Mouse (Mus musculus) embryonic stem cell, embryonic (primary cell): ENCODE measurements around the gene Hsp90ab1.

Source experiments
- CTCF ChIA-PET, 4 experiments: fragments of 300-600 bp in 2 of 4; fragments of 350-600 bp in 2 of 4; sonication (Branson Sonifier 250); formaldehyde crosslinking; loops; one replicate each; lab custom pipeline; 2022; ENCODE audit warnings: inconsistent platforms in 2 of 4; lab: Charles Lee
- POLR2A ChIA-PET, 4 experiments: fragments of 300-600 bp in 2 of 4; fragments of 350-600 bp in 2 of 4; sonication (Branson Sonifier 250); formaldehyde crosslinking; loops; one replicate each; lab custom pipeline; 2022; ENCODE audit warnings: antibody characterized with exemption in 4 of 4, inconsistent platforms in 1 of 4; lab: Charles Lee

The Hsp90ab1 gene

DNA sequence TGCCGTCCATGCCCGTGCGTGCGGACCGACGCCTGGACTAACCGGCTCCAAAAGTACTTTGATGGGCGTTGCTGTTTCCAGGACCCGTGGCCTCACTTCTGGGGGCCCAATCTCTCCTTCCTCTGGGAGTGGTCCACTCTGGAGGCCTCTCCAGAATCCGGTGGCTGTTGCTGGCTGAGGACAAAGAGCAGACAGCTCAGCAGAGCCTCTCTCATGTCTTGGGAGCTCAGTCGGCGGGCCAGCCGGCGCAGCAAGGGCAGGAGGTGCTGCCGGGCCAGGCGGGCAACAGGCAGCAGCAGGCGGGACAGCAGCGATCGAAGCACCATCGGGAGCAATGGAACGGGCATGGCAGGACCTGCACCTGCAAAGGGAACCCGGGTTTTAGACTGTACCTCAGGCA, 28.3 kb upstream of the Hsp90ab1 start:
- CTCF ChIA-PET, result interaction anchor here (0.5 to 3.8 kb wide), 26 partner anchors 8 to 62 kb away, joined by 3 to 35 read pairs (median 5); partner anchors contain the start of gene Slc35b2 (in 1 of the 4)

DNA sequence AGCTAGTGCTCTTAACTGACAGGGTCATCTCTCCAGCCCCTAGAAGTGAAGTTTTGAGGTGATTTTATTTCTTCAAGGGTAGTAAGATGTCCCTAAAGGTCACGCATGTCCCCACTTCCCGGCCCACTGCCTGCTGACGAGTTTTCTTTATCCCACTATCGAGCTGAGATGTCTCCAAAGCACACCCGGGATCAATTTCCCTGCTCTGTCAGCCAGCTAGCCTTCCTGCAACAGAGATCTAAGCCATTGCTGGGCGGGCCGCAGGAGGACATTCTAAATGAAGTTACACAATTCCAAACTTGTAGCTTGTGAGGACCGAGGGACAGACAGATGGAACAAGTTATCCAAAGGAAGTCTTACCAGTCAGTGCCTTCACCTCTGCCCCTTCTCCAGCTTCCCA, 27.2 kb upstream of the Hsp90ab1 start:
- ChIA-PET POLR2A (interaction anchor here (0.6 to 18.1 kb wide), 40 partner anchors 9 to 1256 kb away, joined by 3 to 578 read pairs (median 5); partner anchors contain the start of genes Hsp90ab1 (in 3 of the 4), Cdc5l (in 2 of the 4), 1600014C23Rik (in 1 of the 4) and Aars2 (in 1 of the 4)), CTCF (interaction anchor here in 3 of 4 experiments (0.5 to 3.8 kb wide), 15 partner anchors 9 to 128 kb away, joined by 3 to 35 read pairs (median 4); partner anchors contain the start of gene Aars2 (in 2 of the 3))

More for the DNA sequence above, 28.3 kb upstream of the Hsp90ab1 start:
- POLR2A ChIA-PET, result interaction anchor here (0.5 to 18.1 kb wide), 57 partner anchors 7 to 1255 kb away, joined by 3 to 578 read pairs (median 5); partner anchors contain the start of genes Hsp90ab1 (in 4 of the 4), Aars2 (in 2 of the 4), Cdc5l (in 2 of the 4) and Mrpl14 (in 1 of the 4)

DNA sequence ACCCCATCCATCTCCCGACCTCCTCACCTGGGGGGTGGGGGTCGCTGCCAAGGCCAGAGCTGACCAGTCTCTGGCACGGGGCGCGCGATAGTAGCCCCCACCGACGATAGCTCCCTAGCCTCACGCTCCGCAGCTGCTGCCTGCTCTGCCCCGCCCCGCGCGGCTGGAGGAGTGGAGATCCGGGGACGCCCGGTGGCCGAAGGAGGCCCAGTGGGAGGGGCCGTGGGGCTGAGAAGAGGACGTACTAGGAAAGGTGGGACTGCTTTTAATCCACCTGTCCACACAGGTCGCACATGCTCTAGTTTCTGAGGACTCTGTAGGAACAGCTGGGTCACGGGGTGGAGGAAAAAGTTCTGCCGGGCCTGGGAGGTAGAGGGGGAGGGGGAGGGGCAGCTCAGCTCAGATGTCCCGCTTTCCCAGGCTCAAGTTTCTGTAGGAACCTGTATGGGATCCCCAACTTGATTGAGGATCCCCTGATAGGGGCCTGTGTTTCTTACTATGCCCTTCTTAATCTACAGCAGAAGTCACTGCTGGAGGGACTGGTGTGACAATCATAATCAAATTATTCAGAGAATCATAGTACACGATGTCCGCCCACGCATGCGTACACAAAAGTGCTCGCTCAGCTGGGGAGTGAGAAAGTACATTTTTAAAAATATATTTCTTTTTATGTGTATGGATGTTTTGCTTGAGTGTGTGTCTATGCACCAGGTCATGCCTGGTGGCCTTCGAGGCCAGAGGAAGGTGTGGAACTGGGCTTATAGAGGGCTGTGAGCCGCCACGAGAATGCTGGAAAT, 26.6 kb upstream of the Hsp90ab1 start, which contains the start of gene Slc29a1:
TSS of gene Slc29a1 (minus strand) at position 161 of the 797 bp plus-strand sequence.
- ChIA-PET CTCF (interaction anchor here (0.5 to 3.8 kb wide), 18 partner anchors 8 to 137 kb away, joined by 3 to 35 read pairs (median 4); partner anchors contain the start of gene Aars2 (in 2 of the 4)), POLR2A (interaction anchor here (0.5 to 18.1 kb wide), 32 partner anchors 9 to 167 kb away, joined by 3 to 578 read pairs (median 6); partner anchors contain the start of genes Hsp90ab1 (in 3 of the 4), Cdc5l (in 2 of the 4), 1600014C23Rik (in 1 of the 4) and Spats1 (in 1 of the 4))

DNA sequence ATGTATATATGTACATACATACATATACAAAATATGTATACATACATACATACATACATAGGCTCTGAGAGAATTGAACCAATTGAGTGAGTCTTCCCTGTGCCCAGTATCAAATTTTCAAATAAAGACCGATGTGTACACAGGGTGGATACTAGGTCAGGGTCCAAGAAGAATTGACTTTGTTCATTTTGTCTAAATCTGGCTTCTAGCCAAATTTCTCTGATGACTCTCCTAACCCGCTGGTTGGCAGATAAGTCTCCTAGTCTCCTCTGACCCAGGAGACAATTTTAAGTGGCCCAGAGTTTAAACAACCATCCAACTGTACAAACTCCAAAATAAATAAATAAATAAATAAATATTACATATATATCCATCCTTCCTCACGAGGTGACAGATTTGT, 25.8 kb upstream of the Hsp90ab1 start:
- POLR2A ChIA-PET, result interaction anchor here in 3 of 4 experiments (1.4 to 18.1 kb wide), 15 partner anchors 8 to 135 kb away, joined by 3 to 578 read pairs (median 47); partner anchors contain the start of genes Hsp90ab1 (in 2 of the 3) and 1600014C23Rik (in 1 of the 3)
- CTCF ChIA-PET, result interaction anchor here in 3 of 4 experiments (0.6 to 6.4 kb wide), 9 partner anchors 10 to 137 kb away, joined by 3 to 44 read pairs (median 6); no protein-coding TSS in a partner anchor

DNA sequence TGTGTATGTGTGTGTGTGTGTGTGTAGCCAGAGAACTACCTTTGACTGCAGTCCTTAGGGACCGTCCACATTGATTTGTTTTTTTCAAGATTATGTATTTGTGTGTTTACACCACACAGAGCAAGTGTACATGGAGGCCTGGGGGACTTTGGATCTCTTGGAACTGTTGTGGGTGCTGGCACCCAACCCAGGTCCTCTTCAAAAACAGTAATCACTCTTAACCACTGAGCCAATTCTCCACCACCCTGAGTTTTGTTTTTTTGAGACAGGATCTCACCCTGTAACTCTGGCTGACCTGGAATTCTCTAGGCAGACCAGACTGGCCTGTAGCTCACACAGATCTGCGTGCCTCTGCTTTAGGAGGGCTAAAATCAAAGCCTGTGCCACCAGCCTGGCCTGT, 25.3 kb upstream of the Hsp90ab1 start:
- ChIA-PET POLR2A (interaction anchor here in 3 of 4 experiments (0.9 to 18.1 kb wide), 11 partner anchors 9 to 60 kb away, joined by 3 to 578 read pairs (median 16); partner anchors contain the start of gene Hsp90ab1 (in 2 of the 3)), CTCF (interaction anchor here in 2 of 4 experiments (0.6 to 6.4 kb wide), 6 partner anchors 11 to 44 kb away, joined by 3 to 44 read pairs (median 8); no protein-coding TSS in a partner anchor)

DNA sequence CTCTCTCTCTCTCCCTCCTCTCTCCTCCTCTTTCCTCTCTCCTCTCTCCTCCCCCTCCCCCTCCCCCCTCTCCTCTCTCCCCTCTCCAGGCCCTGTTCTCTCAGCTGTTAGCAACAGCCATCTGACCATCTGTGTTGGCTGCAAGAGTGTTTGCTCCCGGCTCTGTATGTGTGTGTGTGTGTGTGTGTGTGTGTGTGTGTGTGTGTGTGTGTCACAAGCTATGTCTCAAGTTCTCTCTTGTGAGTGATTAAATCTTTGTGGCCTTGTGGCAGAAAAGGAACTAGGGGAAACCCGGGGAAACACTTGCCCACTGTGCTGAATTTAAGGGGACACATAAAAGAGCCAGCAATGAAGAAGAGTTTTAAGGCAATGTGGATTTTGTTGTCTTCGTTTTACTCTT, 24.7 kb upstream of the Hsp90ab1 start:
- POLR2A ChIA-PET, result interaction anchor here (0.6 to 18.1 kb wide), 18 partner anchors 9 to 1994 kb away, joined by 3 to 578 read pairs (median 9); partner anchors contain the start of gene Hsp90ab1 (in 4 of the 4)
- CTCF ChIA-PET, result interaction anchor here (0.6 to 6.4 kb wide), 20 partner anchors 12 to 136 kb away, joined by 3 to 44 read pairs (median 6); no protein-coding TSS in a partner anchor

DNA sequence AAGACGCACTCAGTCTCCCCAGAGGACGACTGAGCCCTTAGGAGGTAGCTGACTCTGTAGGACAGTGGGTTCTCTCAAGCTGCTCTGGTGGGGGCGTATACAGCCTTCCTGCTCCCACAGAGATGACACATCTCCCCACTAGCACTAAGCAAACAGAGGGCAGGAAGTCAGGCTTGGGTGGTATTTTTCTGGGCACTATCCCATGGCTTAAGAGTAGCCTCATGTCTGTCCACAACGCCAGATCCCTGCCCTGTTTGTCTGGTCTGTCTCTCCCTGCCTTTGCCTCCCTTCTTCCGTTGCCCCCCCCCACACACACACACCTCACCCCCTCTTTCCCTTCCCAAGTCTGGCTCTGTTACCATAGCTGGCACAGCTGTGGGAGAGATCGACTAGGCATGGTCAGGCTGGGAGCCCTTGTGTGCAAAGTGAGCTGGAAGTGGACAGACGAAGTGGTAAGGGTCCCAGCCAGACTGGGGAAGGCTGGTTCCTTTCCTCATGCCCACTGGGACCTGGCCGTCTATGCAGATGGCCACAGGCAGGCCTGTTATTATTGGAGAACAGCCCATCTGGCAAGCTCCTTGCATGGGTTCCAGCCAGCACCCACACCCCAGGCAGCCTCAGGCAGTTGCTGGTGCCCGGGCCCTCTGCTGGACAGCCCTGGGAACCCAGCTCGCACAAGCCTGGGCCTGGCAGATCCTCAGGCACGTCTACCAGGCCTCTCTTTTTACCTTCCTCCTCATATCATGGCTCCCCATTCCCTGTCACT, 23.7 kb upstream of the Hsp90ab1 start:
- ChIA-PET CTCF (interaction anchor here (0.5 to 6.4 kb wide), 31 partner anchors 10 to 1635 kb away, joined by 3 to 44 read pairs (median 5); no protein-coding TSS in a partner anchor), POLR2A (interaction anchor here (0.5 to 18.1 kb wide), 27 partner anchors 8 to 382 kb away, joined by 3 to 578 read pairs (median 5); partner anchors contain the start of genes Hsp90ab1 (in 4 of the 4), Cdc5l (in 1 of the 4) and Slc35b2 (in 1 of the 4))

DNA sequence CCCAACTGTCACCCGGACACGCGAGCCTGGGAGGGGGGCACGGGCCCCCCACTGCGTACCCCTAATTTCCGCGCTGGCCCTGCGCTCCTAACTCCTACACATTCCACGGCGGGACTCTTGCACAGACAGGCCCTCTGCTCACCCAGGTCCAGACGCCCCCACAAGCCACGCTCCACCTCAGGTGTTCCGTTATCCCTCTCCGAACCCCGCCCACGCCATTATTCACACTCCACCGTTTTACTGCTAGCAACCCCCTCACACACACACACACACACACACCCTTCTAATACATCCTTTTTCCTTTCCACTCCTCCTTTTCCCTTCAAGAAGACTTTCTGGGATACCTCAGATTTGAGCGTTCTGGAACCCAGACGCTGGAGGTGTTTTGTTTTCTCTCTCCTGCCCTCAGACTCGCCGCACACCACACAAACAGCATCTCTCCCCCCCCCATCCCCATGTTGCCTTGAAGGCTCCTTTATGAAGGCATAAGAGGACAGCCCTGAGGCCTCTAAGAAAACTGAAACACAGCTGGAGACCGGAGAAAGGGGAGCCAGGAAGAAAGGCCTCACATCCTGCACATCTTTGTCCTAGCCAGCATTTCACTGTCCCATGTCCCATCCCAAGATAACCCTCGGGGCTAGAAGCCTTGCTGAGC, 22.8 kb upstream of the Hsp90ab1 start:
- ChIA-PET POLR2A (interaction anchor here (0.6 to 18.1 kb wide), 24 partner anchors 13 to 344 kb away, joined by 3 to 578 read pairs (median 10); partner anchors contain the start of genes Hsp90ab1 (in 4 of the 4), Cdc5l (in 1 of the 4) and Slc35b2 (in 1 of the 4)), CTCF (interaction anchor here (0.5 to 6.4 kb wide), 17 partner anchors 9 to 111 kb away, joined by 3 to 79 read pairs (median 7); no protein-coding TSS in a partner anchor)

DNA sequence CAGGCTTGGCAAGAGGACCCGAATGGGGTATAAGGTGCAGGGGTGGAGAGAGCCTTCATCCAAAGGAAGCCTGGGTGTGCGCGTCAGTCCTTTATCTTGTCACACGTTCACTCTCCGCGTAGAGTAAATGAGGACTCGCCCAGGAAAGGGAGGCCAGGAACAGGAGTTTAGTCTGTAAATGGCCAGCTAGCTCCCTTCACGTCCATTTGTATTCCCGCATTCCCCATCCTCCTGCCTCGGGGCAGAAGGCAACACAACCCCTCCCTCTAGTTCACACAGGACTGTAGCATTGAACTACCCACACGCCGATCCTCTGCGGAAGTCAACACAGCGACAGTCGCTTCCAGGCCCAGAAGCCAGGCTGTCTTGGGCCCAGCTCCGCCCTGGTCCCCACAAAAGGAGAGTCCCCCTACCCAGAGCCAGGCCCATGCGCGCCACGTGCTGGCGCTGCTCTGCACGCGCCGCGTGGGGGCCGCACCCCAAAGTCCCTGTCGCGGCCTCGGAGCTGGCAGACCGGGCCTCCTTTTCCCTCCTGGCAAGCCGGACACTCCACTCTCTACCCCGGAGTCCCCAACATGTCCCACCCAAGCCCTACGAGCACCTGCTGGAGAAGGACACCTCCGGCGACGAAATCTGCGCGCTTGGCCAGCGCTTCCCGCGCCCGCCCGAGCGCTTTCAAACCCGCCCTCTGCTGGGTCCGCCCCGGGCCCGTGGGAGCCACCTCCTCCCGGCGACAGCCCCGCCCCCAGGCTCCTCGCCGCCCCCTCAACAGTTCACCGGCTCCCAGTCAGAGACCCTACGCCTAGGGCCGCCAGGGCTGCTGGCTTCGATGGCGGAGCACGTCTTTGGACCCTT, 22.0 kb upstream of the Hsp90ab1 start:
- CTCF ChIA-PET, result interaction anchor here (0.5 to 6.4 kb wide), 13 partner anchors 10 to 88 kb away, joined by 3 to 79 read pairs (median 5); partner anchors contain the start of gene Aars2 (in 1 of the 4)

DNA sequence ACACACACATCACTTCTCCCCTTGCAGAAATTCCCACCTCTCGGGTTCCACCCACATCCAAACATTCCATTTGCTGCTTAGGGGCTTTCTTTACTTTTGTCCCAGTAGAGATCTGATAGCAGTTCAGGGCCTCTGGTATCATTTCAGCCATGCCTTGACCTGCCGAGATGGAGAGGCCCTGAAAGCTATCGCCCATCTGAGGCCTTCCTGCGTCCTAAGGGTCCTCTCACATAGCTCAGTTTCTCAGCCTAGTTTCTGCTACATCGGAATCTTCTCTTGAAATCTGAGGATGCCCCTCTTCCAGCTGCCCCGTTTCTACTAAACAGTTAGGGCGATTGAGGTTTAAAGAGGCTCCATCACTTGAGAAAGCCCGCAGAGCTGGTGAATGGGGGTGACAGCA, 21.1 kb upstream of the Hsp90ab1 start:
- POLR2A ChIA-PET, result interaction anchor here (0.5 to 18.1 kb wide), 29 partner anchors 8 to 1908 kb away, joined by 3 to 578 read pairs (median 8); partner anchors contain the start of genes Hsp90ab1 (in 4 of the 4), Mymx (in 4 of the 4), Slc35b2 (in 2 of the 4) and Taf8 (in 1 of the 4)
- CTCF ChIA-PET, result interaction anchor here (0.5 to 6.4 kb wide), 17 partner anchors 7 to 87 kb away, joined by 3 to 79 read pairs (median 5); partner anchors contain the start of genes Aars2 (in 1 of the 4) and Mymx (in 1 of the 4)

More for the DNA sequence above, 22.0 kb upstream of the Hsp90ab1 start:
- POLR2A ChIA-PET, result interaction anchor here (0.5 to 18.1 kb wide), 22 partner anchors 8 to 1907 kb away, joined by 3 to 578 read pairs (median 8); partner anchors contain the start of genes Hsp90ab1 (in 3 of the 4), Mymx (in 1 of the 4), Slc35b2 (in 1 of the 4) and Taf8 (in 1 of the 4)

DNA sequence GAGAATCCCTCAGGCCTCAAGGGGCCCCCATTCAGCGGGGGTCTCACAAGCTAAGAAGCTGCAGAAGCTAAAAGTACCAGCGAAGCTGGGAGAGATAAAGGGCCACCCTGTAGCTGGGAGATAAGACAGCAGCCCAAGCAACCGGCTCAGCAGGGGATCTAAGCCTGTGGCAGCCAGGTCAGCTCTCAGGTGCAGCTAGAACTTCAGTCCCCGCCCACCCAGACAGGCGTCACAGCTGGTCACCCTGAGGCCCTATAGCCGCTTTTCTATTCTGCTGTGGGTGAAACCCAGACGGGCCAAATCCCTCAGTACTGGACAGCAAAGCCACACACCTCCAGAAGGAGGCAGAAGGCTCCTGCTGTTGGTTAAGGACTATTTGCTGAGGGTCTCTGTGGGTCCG, 20.4 kb upstream of the Hsp90ab1 start:
- POLR2A ChIA-PET, result interaction anchor here (0.7 to 18.1 kb wide), 26 partner anchors 9 to 88 kb away, joined by 3 to 578 read pairs (median 12); partner anchors contain the start of genes Hsp90ab1 (in 4 of the 4), Mymx (in 3 of the 4), Slc35b2 (in 2 of the 4) and Aars2 (in 1 of the 4)
- CTCF ChIA-PET, result interaction anchor here (0.6 to 6.4 kb wide), 23 partner anchors 8 to 141 kb away, joined by 3 to 79 read pairs (median 5); partner anchors contain the start of genes Aars2 (in 1 of the 4) and Mymx (in 1 of the 4)

DNA sequence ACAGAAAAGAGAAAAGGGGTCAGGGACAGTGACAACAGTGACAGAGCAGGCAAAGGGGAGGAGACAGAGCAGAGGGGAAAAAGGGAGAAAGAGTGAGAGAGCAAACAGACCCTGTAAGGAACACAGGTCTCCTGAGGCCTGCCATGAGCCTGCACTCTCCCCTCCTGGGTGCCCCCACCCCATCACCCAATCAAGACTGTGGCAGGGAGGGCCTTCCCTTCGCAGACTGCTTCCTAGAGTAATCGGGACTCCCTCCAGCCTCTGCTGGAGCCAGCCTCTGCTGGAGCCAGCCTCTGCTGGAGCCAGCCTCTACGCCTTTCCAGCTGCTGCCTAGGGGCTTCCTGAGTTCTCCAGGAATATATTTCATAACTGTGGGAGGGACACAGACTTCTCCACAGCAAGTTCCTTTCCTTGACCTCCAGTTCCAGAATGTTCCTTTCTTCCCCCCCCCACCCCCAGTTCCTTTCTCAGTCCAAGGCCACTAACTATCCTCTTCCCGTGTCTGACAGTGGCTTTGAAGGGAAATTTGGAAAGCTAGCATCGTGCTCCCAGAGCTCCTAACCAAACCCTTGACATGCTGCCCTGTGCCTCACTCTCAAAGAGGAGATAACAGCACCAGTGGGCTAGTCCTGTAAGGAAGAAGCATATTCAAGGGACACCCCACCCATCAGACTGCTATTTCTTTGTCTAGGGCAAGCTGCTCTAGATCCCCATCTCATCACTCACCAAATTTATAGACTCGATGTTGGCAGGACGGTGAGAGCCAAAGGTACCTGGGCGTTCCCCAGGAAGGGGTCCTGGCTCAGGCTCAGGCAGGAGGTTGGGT, 19.7 kb upstream of the Hsp90ab1 start:
- ChIA-PET POLR2A (interaction anchor here (0.9 to 18.1 kb wide), 29 partner anchors 8 to 140 kb away, joined by 3 to 578 read pairs (median 12); partner anchors contain the start of genes Mymx (in 4 of the 4), Hsp90ab1 (in 3 of the 4), Slc35b2 (in 2 of the 4) and Aars2 (in 1 of the 4)), CTCF (interaction anchor here (0.5 to 6.4 kb wide), 26 partner anchors 8 to 561 kb away, joined by 3 to 79 read pairs (median 4); partner anchors contain the start of gene Mymx (in 1 of the 4))
